Mouse (Mus musculus) Muller cell, postnatal 12 days (primary cell): Measurements from ENCODE around the gene BC051019.
A peak's percentile ranks its signal among the peaks of the same experiment; 100 is the strongest.

Experiments
- DNase-seq: peaks from one replicate; pipeline ENCODE4 v3.0.0-alpha.2; 2015; ENCODE audit errors: inconsistent ontology term

The BC051019 gene

DNA sequence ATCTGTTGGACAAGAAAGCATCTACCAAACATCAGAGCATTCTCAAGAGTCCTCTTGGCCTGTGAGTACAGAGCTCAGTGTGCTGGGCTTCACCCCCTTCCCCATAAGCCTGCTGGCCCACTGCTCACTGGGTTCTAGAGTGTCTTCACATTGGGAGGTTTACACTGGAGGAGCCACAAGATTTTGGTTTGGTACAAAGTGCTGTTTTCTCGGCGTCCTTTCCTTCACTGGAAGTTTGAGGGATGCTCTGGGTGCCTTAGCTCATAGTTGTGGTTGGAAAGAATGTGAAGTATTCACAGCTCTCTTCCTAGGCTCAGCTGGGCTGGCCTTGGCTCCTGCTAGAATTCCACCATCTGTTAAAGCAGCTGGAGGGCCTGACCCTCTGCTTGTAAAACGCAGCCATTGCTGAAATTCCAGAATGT, 14.7 kb downstream of the BC051019 start:
- peak; percentile 90 for DNase-seq

GRCm38 (mm10) chr7:109707023-109707785, 16.4 kb downstream of the BC051019 start:
- DNase-seq: peak; percentile 38

GRCm38 (mm10) chr7:109704461-109704860, 19.2 kb downstream of the BC051019 start:
- no peak for DNase-seq

DNA sequence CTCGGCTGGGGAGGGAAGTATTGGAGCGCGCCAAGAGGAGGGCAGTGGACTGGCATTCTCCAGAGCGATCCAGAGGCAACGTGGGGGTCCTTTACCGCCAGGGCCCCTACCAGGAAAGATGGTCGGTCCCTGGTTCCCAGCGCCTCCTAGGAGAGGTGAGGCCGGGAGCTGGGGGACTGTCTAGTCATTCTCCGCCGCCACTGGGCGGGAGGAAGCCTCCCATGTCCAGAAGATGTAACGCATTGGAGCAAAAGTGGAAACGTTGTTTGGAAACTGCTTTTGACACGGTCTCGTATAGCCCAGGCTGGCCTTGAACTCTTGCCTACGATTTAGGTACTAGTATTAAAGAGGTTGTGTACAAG, 19.7 kb downstream of the BC051019 start:
- no peak for DNase-seq

- DNase-seq: peak; percentile 97
Observed at GRCm38 (mm10) chr7:109703190-109704015, 20.2 kb downstream of the BC051019 start, which contains the start of the genes St5 and Akip1. TSS of gene St5 (minus strand) at chr7:109703605. TSS of gene Akip1 (plus strand) at chr7:109703690.

DNA sequence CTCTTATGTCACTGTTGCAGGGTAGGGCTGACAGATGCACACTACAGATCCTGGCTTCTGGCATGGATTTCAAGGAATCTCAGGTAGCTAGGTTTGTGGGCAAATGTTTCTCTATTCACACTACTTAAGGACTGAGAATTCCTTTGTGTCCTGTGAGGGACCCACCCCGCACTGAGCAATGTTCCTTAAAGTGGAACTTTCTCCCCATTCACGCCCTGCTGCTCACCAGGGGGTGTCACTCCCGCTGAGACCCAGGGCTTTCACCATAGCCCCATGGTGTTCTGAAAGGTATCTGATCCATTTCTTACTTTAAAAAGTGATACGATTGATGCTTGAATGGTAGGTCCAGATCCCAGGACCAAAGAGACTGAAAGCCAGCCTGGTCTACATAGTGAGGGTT, 20.9 kb downstream of the BC051019 start:
- no peak for DNase-seq

DNA sequence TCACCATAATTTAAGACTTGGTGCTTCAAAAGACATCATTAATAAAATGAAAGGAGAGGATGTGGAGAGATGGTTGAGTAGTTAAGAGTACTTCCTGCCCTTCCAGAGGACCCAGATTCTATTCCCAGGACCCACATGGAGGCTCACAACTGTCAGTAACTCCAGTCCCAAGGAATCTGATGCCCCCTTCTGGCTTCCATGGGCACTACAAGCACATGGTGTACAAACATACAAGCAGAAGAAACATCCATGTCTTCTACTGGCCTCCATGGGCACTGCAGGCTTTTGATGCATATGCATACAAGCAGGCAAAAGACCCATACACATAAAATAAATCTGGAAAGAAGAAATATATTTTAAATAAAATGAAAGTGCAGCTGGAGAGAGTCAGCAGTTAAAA, 23.4 kb downstream of the BC051019 start:
- no peak for DNase-seq

DNA sequence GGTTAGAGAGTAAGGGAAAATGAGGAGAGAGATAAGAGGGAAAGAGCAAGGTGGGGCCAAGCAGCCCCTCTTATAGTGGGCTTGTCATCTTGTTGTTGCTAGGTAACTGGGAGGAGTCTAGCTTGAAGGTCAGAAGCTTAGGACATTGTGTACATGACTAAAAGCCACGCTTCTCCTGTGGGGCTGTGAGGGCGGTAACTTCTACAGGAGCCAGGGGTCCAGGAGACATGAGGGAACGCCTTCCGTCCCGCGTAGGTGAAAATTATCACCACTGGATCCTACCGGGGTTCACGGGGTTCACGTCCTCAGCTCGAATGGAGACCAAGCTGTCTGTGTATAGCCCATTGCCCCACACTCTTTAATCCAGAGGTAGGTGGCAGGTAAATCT, 28.3 kb downstream of the BC051019 start:
- no peak for DNase-seq

DNA sequence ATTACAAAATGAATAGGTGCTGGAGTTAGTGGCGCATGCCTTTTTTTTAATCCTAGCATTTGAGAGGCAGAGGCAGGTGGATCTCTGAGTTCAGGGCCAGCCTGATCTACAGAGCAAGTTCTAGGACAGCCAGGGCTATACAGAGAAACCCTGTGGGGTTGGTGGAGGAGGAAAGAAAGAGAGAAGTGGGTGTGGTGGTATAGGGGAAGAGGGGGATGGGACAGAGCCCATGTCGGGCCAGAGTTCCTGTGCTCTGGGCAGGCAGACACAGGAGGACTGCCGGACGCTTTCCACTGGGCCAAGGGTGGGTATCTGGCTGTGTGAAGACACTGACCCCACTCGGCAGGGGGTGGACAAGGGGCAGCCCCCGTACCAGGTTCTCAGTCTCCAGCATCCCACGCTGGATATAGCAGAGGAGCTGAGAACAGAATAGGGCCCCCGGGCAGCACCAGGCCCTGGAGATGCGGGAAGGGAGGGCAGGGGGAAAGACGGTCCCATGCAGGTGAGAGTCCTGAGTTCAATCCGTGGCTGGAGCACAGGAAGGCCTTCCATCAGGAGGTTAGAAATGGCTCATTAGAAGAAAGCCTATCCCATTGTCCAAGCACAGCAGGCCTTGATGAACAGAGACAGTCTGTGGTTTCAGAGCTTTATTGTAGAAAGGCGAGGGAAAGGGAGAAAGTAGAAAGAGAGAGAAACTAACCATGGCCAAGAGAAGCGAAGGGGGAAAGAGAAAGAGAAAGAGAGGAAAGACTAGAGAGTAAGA, 28.9 kb downstream of the BC051019 start:
- no peak for DNase-seq

DNA sequence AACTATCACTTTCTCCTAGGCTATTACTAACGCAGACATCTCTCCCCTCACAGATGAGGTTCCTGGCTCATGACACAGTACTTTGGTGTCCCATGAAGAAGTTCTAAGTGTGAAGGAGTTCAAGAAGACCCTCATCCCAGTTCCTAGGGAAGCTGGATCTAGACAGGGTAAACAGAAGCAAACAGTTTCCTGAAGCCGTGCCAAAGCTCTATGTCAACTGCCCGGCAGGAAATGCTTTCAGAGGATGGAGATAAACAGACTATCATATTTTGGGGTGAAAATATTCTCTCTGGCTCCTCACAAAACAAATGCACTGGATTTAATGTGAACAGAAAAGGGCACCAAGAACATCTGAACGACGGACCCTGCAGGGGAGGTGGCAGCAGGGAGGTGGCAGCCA, 32.7 kb downstream of the BC051019 start:
- no peak for DNase-seq

DNA sequence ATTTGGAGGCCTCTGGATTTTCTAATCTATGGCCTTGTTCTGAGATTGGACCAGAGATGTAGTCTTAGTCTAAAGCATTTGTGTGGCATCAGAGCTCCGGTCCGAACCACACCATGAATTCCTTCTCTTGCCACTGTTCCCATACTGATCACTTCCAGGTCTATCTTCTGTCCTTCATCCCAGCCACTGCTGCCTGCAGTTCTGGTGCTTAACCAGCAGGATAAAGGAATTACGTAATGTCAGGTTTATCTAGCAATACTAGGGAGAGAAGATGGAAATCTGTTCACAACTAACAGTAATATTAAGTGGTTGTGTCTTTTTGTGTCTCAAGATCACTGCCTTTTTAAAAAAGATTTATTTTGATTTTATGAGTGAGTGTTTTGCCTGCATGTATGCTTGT, 33.5 kb downstream of the BC051019 start:
- no peak for DNase-seq

- peak; percentile 35 for DNase-seq
Observed at GRCm38 (mm10) chr7:109686585-109687128, 37.0 kb downstream of the BC051019 start.

- DNase-seq: no peak
Observed at GRCm38 (mm10) chr7:109680879-109681278, 42.8 kb downstream of the BC051019 start.

DNA sequence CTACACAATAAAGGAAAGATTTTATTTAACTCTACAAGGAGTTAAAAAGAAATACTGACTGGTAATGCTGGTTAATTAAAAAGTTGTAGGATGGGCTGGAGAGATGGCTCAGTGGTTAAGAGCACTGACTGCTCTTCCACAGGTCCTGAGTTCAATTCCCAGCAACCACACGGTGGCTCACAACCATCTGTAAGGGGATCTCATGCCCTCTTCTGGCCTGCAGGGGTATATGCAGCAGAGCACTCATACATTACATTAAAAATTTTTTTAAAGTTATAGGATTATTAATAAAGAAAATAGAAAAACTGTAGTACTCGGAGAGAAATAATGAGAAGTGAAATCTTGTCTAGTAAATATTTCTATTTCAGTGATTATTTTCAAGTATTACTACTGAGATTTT, 43.4 kb downstream of the BC051019 start:
- DNase-seq: no peak

DNA sequence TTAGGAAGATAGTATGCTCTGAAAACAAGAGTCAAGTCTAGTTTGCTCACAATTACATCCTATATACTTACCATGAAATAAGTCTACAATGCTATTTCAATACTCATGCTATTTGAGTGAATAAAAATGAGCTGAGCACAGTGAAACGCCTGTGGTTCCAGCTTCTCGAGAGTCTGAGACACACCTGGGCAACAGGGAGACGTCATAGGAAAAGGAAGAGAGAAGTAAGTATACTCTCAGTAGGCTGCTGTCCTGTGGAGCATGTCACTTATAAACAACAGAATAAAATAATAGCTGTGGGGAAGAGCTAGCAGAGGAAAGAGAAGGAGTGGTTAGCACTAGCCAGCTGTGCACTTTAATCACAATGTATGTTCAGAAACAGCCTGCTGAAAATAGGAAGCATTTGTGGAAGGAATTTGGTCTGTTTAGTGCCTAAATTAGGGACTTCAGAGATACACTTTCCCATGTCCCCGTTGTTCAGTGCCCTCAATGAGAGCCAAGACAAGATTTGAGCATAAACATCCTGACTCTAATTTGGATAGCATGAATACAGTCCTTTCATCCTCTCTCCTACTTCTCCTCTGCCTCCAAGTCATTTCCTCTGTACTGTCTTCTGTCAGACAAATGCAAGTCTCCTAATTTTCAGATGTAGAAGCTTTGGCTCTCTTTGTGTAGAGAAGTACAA, 48.6 kb downstream of the BC051019 start:
- no peak for DNase-seq

- peak; percentile 76 for DNase-seq
Observed at GRCm38 (mm10) chr7:109671581-109672471, 51.8 kb downstream of the BC051019 start.

DNA sequence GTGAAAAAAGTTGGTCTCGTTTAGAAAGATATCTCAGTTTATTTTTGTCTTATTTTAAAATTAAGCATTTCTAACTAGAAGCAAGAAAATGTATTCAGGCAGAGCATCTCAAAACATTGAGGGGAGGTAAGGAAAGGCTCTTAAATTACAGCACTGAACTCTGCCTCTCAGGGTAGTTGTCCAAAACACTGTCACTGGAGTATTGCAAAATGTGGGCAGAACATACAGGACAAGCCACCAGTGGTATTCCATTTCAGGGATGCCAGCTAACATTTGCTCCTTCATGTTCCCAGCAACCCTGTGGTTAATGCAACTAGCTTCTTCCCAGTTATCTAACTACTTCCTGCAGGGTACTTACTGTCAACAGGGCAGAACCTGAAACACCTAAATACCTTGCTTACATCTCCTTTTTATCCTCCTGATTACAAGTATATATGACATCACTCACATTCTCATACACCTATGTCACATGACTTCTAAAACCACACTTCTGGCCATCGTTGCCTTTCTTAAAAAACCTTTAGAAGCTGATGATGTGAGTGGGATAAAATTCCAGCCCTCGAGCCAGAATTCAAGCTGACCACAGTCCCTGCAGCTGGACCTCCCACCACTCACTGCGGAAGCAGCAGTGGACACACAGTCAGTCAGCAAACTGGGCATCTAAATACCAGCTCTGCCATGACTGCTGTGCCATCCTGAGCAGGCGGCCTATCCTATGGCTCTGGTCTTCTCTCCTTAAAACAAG, 54.1 kb downstream of the BC051019 start:
- DNase-seq: no peak

GRCm38 (mm10) chr7:109666664-109667063, 57.0 kb downstream of the BC051019 start:
- DNase-seq: no peak

DNA sequence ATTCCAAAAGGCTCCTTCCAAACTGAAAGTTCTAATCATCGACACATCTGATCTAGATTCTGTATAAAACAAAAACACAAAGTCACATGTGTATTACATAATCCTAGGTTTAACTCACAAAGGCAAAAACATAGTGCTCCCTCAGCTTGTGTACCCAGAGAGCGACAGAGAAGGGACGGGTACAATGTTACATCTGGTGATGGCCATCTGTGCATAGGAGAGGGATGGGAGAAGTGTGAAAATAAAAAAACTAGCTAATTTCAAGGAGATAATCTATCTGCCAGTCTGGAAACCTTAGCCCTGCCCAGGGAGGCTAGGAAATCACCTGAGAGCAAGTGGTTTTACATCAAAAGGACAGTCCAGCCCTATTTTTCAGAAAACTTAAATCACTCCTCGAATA, 61.0 kb downstream of the BC051019 start:
- no peak for DNase-seq
